Mouse (Mus musculus) G1E (cell line): ENCODE data around the gene Psmg3.

Source experiments
- CTCF ChIP-seq: IDR thresholded peaks from 2 replicates; pipeline ENCODE4 v1.5.1; 2012; ENCODE audit warnings: low read depth, low read length, inconsistent platforms, mixed read lengths
- GATA1 ChIP-seq: IDR thresholded peaks from 2 replicates; pipeline ENCODE4 v1.6.1; 2012; ENCODE audit warnings: borderline replicate concordance, low read length, inconsistent platforms, mixed read lengths
- TAL1 ChIP-seq: conservative IDR thresholded peaks from 2 replicates; pipeline ENCODE4 v1.6.1; 2012; ENCODE audit warnings: low read depth, low read length, inconsistent platforms, mixed read lengths

- TF ChIP-seq CTCF (no peak), GATA1 (no peak), TAL1 (no peak)
Observed at GRCm38 (mm10) chr5:139811677-139812397, 14.8 kb downstream of the Psmg3 start.
